Mouse (Mus musculus) cerebellum, postnatal 36 days (tissue): ENCODE measurements around the gene Hc.

Experiments
- DNase-seq, 2 experiments: peaks; one replicate each; pipeline ENCODE4 v3.0.0; 2021 to 2022; ENCODE audit warnings: mixed read lengths in 2 of 2

Hc gene

DNA sequence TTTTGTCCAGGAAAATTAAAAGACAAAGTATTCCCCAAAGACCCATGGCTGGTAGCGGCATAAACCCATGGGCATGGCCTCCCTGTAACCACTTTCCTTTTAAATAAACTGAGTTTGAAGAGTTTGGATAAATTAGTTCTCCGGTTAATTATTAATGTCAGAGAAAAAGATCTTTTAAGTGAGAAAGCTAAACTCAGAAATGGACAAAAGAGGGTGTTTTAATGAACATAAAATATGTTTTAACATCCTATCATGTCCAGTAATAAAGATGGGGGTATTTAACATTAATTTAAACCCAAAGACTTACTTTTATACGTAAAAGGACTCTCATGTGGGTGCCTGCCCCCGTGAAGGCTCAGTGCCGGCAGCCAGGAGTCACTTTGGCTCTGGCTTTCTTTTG is at the start of gene Hc:
TSS of gene Hc (minus strand) at position 101 of the 400 bp plus-strand sequence.
- DNase-seq, result no peak

DNA sequence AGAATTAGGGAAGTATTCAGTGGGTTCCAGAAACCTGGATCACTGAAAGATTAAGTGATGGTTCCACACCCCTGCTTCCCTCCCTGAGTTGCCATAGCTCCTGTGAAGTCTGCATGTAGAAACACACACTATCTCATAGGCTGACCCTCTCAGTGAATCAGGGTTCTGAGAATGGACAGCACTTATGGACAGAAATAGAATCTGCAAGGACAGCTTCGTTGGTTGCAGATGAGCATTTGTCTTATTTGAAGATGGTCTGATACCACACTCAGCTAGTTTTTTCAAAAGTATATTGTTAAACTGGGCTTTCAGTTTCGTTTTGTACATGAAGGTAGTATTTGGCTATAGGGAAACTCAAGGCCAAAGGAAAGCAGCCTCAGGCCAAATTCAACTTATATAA is 49.3 kb upstream of the Hc start:
- DNase-seq, result no peak

DNA sequence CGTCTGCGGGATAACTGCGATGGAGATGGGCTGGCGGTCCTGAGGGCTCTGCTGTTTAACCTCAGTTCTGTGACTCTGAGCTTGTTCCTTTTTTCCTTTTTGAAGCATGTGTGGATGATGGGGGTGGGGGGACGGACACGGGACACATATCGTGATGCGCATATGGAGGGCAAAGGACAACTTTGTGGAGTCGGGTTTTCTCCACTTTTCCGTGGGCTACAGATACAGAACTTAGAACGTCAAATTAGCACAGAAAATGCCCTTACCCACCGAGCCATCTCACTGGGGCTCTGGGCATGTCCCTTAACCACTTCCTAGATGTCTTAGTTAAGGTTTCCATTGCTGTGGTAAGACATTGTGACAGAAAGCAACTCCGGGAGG is 48.7 kb upstream of the Hc start:
- DNase-seq, result no peak

DNA sequence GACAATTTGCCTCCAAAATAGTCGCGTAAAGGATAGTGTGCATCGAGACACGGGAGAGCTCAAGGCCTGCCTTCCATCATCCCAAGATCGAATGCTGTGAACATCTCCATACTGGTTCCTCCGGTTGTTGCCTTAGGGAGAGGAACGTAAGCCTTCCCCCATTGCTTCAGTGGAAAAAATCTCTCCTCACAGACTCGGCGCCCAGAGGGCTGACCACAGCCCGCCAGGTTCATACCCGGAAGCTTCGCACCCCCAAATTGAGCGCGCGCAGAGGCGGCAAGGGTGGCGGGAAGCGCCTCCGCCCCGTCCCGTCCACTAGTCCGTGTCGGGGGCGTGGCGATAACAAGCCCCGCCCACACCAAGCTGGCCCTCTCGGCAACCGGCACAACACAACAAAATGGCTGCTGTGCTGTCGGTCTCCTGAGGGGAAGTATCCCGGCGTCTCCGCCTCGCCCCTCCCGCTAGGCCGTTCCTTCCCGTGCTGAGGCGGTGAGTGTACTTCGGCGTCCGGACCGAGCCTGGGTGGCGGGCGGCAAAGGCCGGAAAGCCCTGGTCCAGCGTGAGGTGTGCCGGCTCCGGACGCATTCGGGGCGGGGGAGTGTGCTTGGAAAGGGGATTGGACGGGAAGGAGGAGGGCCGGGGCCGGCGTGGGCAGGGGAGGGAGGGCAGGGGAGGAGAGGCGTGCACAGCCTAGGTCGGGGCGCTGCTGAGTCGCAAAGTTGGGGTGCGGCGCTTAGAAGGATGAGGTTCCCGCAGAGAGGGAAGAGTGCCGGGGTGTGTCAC is 48.1 kb upstream of the Hc start, which contains the start of gene Cntrl:
TSS of gene Cntrl (plus strand) at position 352 of the 783 bp plus-strand sequence.
- DNase-seq, result peak; percentile 93 to 95

DNA sequence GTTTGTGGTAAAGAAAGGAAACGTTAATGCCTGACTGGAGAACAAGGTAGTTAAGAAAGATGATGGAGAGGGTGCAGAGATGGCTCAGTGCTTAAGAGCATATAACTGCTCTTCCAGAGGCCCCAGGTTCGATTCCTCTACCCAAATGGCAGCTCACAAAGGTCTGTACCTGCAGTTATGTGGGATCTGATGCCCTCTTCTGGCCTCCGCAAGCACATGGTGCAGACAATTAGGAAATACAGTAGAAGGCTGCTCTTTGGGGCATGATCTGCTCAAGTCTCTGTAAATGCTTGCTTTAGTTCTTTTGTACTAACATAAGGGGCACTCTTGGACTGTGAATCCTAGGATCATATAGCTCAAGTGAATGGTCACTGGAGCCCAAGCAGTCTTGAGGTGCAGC is 47.5 kb upstream of the Hc start:
- DNase-seq, result peak; percentile 30 to 46

DNA sequence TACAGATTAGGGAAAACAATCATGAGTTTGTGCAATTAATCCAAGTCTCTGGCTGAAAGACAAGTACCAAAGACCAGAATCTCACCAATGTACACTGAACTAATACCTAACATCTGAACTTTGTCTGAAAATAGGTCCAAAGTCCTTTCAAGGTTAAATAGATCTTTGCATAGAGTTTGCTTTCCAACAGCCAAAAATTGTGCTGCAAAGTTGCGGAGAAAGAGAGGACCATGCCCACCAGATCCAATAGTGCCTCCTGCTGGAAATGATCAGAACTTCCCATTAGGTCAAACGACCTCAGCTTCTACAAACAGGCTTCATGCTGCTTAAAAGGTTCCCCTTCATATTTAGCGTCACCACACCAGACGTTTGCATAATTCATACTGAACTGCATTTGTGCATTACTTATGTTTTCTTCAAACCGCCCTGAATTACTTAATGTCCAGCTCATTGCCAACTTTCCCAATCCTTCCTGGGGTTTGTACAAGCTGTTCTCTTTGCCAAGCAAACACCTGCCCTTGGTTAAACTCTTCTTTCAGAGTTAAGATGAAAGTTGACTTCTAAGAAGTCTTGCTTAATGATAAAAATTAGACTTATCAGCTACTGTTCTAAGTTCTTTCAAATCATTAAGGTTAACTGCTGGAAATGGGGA is 46.9 kb upstream of the Hc start:
- DNase-seq, result peak in 1 of 2 experiments; percentile 5

DNA sequence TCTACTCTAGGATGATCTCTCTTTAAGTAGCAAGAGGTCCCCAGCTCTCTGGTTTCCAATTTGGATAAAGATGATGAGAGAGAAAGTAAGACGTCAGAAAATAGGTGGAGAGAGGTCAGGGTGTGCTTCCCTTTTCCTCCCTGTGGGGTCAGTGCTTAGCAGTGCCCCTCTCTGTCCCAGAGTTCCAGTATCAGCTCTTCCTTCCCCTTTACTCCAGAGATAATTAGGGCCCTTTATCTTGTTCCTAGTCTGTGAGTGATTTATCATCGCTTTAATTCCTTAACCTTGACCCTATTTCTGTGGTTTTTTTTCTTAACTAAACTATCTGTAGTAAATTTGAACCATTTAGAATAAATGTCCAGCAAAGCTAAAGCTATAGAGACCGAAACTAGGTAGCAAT is 43.6 kb upstream of the Hc start:
- no peak for DNase-seq

DNA sequence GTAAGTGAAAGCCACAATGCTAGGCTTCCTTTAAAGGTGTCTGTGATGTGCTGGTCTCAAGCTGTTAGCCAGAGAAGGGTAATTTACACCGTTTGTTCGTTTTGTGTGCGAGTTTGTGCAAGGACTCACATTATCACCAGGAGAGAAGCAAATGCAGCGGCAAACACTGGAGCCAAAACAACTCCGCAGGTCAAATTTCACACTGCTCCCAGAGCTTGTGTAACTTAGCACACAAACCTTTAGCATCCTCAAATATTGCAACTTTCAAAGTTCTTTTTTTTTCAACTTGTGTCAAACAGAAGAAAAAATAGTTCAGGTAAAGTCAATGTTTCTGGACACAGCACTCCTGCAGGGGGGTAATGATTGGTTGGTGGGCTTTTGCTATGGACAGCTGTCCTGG is 42.3 kb upstream of the Hc start:
- DNase-seq, result no peak

DNA sequence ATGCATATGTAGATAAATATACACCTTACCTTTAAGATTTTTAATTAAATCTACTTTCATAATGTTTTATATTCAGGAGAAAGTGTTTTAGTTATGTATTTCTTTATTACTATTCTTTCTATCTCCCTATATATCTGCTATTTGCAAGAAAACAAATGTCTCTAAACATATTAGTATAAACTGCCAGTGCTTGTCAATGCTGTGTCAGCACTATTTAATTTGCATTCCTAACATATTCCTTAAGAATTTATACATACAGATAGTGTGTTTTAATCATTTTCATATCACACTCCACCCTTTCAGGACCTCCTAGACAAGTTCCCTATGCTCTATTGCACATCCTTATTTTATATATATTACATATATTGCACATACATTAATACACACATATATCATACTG is 41.5 kb upstream of the Hc start:
- no peak for DNase-seq

DNA sequence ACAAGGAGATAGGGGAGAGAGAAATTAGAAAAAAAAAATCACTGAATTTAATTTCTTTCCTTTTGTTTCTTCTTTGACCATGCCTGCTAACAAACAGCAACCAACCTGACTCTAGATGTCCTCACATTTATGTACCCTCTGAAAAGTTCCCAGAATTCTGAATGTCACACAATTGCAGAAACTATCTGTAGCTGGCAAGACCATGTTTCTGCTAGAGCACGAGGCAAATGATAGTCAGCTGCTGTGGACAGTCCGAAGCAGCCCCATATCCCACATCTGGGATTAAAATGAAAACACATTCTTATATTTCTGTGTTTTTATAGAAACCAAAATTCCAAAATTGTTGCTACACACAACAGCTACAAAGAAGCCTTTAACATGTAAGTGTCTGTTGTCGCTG is 40.2 kb upstream of the Hc start, which contains the start of gene AI182371:
TSS of gene AI182371 (minus strand) at position 101 of the 400 bp plus-strand sequence.
- DNase-seq, result no peak

DNA sequence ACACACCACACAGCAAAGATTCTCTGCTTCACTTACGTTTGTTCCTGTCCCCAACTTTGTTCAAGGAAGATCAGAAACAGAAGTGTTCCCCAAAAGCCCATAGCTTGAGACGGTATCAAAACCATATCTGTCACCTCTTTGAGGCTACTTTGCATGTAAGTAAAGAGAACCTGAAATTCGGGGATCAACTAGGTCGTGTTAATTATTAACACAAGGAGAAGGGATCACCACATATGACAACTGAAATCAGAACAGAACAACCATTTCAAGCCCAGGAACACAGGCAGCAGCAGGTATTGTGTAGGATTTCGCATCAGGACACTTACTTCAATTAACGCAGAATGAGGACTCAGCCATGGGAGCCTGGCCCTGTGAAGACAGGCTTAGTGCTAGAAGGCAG is 39.3 kb upstream of the Hc start:
- DNase-seq, result no peak

DNA sequence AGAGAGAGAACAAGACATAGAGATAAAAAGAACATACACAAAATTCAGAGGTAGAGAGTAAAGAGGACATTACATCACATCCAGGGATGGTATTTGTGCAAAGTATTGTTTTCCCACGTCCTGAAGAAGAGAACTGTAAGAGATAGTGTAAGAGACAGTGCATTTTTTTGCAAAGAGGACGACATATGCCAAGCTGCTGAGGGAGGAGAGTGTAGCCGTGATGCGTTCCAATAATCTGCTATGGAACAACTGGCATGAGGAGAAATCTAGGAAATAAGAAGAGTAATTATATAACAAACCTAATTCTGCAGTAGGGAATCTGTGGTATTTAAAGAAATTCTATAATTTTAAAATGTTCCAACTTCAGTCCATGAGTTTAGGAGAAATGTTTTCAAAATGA is 26.2 kb upstream of the Hc start:
- no peak for DNase-seq

DNA sequence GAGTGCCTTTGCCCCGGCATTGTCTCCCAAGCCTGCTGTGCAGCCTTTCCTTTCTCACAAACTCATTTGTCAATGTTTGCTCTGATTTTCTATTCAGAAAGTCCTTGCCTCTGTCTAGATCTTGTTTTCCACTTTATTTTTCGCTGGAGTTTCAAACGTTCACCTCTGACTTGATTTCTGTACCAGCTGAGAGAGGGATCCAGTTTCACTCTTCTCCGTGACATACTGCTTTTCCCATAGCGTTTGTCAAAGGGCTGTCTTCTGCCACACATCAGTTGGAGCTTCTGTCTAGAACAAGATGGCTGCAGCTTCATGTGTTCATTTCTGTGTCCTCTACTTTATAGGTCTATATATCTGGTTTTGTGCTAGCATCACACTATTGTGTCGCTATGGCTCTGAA is 17.9 kb upstream of the Hc start:
- DNase-seq, result no peak

DNA sequence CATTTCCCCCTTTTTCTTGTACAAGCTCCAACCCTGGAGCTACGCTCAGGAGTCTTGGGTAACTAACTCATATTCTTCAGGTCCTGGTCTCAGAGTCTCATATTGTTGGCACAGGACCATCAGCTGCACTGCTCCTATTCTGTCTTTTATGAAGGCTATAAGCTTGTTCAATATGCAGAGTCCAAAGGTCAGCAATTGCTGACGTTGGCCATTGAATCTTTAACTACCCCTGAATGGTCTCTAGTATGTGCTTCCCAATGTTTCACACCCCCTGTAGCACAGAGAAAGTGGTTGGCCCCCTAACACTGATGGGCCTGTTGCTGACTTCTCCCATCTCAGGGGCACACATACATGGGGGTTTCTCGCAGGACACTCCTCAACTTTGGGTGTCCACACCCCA is 13.1 kb upstream of the Hc start:
- no peak for DNase-seq

DNA sequence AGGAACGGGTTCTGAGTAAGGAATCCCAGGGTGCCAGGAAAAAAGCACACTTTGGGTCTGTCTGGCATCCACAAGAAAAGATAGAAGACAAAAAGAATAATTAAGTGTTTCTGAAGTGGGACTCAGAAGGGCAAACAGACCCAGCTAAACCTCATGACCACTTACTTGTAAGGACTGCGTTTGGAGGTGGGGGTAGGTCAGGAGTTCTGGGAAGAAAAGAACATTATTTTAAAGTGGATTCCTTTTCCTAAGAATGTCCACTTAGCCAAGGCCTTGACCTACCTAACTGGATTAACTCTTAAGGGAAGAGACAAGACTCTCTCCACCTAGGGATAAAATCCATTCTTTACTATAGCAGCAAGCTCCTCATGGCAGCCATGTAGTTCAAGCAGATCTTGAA is 11.3 kb upstream of the Hc start:
- no peak for DNase-seq

DNA sequence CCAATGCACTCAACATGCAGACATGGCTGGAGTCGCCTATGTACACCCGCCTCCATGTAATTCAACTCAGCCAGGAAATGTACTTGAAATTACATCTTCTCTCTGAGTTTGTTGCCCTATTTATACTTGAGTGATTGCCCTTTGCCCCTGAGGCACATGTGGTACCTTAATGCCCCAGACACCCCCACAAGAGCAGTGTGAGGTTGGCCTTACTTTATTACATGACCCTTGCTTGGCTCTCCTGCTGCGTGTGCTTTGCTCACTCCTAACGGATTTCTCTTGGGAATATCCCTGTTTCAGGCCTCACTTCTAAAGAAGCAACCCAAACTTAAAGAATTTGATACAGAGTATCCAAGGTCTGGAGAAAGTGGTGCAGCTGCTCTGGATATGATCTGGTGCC is 9.0 kb upstream of the Hc start:
- no peak for DNase-seq

DNA sequence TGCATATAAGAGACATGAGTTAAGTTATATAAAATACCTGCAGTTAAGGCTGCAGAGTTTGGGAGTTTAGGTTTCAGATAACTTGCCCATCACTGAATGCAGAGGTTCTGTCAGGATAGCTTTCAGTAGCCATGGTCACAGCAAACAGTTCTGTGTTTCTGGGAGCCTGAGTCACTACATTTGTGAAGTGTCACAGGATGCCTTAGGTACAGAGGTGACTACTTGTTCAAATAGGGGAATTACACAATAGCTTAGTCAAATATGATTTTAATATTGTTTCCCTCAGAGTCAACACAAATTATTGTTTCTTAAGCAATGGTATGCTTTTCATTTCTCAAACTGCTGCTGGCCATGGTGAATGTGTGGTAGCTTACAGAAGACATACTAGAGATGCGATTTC is 7.9 kb upstream of the Hc start:
- DNase-seq, result no peak

DNA sequence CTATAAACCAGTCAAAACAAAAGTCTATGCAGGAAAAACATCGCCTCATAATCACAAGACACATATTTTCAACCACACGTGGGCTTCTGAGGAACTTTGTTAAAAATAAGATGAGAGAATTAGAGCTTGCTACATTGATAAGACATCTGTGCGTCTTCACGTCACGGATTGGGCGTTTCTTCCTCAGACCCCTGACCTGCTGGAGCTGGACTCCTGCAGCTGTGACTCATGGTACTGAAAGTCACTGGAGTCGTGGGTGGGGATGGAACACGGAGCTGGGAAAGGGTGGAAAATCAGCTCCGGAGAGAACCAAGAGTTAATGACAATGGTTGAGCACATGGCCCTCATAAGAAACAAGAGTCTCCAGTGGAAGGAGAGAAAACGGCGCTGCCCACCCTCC is 5.9 kb upstream of the Hc start:
- DNase-seq, result no peak

DNA sequence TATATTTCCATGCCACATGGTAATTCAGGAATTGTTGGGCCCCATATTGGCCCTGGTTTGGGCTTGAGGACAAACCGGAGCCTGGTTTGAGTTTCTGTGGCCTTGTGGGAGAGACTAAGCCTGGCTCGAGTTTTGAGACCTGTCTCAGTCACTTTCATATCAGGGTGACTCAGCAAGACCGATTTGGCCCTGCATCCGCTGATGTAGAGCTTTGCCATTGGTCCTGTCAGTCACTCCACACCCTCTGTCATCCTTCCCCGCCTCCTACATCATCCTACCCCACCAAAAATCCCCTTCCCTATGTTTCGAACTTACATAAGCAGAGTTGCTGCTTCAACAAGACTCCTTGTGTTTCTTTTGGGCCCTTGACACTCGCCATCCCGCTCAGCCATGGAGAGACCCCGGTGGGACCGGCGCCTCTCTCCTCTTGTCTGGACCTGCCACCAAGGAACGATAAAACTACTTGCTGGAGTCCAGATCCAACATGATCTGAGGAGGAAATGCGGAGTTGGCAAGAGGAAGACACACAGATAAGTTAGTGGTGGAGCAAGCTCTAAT is 5.4 kb upstream of the Hc start:
- DNase-seq, result no peak

DNA sequence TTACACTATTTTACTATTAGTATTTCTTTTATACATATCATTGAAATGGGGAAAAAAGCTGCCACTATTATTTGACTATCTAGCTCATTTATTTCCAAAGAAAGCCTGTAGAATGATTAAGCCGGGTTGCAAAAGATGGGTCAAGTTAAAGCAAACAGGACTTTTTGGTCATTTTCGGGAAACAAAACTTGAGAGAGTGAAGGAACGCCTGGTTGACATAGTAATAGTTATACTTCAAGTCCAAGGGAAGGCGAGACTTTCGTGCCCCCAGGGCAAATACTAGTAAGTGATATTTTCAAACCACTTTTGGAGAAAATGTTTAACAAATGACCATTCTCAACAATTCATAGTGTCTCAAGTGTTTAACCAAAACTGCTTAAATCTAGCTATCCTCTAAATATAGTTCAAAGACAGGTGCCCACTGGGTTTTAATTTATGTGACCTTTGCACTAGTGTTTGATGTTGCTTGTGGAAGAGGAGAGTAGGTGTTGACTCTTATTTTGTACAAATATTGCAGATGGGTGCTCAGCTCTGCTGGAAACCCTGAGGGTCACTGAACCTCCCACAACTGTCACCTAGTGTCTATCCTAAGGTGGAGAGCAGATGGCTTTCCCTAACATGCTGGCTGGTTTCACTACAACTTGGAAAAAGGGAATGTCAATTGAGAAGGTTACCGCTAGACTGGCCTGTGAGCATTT is 2.2 kb upstream of the Hc start:
- no peak for DNase-seq

DNA sequence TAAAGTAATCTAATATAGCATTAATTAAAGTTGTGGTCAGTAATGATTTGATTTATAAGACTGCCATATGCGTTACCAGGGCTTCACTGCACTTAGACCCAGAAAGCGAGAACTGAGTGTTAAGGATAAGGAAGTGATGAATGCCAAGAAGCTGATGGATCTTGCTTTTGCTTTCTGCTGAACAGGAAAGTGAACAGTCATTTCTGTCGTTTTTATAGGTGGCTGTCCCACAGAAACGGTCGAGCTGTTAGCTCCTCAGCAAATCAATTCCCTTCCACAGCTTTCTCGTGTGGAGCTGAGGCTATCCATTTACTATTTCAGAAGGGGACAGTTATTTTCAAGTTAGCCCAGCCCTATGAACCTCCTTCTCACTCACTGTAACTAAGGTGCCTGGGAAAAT is 341 bp downstream of the Hc start:
- no peak for DNase-seq

DNA sequence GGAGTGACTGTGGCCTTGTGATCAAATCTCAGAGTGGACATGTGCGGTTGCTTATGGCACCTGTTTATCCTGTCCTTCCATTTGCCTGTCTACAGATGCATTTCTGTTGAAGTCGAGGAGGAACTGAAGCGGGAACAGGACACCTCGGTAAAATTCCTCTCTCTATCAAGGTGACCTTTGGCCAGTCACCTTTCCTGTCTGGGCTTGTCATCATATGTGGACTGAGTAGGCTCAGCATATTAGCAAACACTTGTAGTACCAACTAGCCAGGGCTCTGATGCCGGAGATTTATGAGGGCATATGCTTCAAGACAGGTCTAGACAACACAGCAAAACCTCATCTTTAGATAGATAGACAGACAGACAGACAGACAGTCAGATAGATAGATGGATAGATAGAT is 982 bp downstream of the Hc start:
- DNase-seq, result no peak

DNA sequence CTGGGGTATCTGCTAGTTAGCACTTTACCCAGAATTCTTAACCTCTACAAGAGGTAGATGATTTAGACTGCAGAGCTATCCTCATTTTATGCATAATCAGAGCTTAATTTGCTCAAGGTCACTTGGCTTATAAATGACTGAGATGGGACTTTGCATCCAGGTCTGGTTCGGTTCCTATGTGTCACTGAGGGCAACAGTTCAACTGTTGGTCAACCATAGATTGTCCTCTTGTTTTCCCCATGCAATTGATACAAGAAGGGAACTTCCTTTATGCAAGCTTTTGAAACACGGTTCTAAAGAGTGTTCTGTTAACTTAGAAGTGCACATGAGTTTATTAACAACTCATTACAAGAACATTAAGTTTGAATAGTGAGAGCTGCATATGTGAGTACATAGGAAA is 2.9 kb downstream of the Hc start:
- no peak for DNase-seq

DNA sequence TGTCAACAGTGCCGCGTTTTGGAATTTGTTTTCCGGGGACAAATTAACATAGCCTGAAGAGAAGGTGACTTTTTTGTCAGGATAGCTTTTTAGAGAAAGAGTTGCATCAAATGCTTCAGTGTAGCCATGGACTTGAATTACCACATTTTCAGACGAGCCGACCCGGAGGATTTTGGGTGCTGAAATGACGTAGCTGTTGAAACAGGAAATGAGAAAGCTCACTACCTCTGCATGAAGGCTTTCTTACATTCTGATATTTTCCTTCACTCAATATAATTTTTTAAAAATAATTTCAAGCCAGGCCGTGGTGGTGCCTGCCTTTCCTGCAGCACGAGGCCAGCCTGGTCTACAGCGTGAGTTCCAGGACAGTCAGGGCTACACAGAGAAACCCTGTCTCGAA is 4.0 kb downstream of the Hc start:
- DNase-seq, result no peak
